Mouse (Mus musculus): ENCODE results near the gene 1700093K21Rik. TPM values are rescaled to one million over a fixed set of nuclear protein-coding genes. Genes with fewer than 3 reads are reported as not detected.

The 1700093K21Rik gene
- total RNA-seq, 2 experiments from 2014 or later, result not detected

Small RNA genes lying within 50 kb of the gene (microRNA-seq; reads per million reads assigned to microRNA genes)
- gene Gm47279, result 0 reads per million in 2 experiments

Other genes with a start within 250 kb of the 1700093K21Rik start
- gene Usp34, start 214.3 kb downstream of the 1700093K21Rik start, total RNA-seq (2021), result 10 to 100 TPM; 29.7 to 39.6 TPM
- 10 to 100 TPM; 36.2 to 39.3 TPM for gene Ahsa2, start 23.1 kb downstream of the 1700093K21Rik start, total RNA-seq (2021)
- gene 0610010F05Rik, start 112.5 kb upstream of the 1700093K21Rik start, total RNA-seq (2021), result 10 to 100 TPM; 11.4 to 14.4 TPM
- gene Pus10, start 144.5 kb upstream of the 1700093K21Rik start, total RNA-seq (2021), result 10 to 100 TPM; 15.2 to 15.9 TPM
- gene Pex13, start 144.8 kb upstream of the 1700093K21Rik start, total RNA-seq (2021), result 10 to 100 TPM; 14.3 to 24.7 TPM
- 1 to 10 TPM; 2.3 to 2.5 TPM for gene Rel, start 249.8 kb upstream of the 1700093K21Rik start, total RNA-seq (2021)

Data from gastrocnemius, postnatal 36 days (tissue).